Mouse (Mus musculus) left cerebral cortex, adult 8-10 months (tissue): ENCODE results near the gene Lars2. TPM values are rescaled to one million over a fixed set of nuclear protein-coding genes. Genes with fewer than 3 reads are reported as not detected.
"Not testable (repeated sequence)": the region's sequence is repeated elsewhere in the genome, so short reads cannot be mapped to it uniquely, and the experiment has no call there.

ENCODE experiments used
- DNase-seq, 2 experiments: peaks; one replicate each; pipeline ENCODE4 v3.0.0; 2022; ENCODE audit warnings: low spot score in 2 of 2
- total RNA-seq, 4 experiments: library from RNA; stranded (reverse); gene quantifications; 2 replicates each; pipeline ENCODE4 v1.2.4; 2022

Lars2 gene
- total RNA-seq, 4 experiments from 2014 or later: 48.7 to 105 (median 76.9) TPM

GRCm38 (mm10) chr9:123391140-123391849, 24.6 kb downstream of the Lars2 start:
- DNase-seq: no peak

DNA sequence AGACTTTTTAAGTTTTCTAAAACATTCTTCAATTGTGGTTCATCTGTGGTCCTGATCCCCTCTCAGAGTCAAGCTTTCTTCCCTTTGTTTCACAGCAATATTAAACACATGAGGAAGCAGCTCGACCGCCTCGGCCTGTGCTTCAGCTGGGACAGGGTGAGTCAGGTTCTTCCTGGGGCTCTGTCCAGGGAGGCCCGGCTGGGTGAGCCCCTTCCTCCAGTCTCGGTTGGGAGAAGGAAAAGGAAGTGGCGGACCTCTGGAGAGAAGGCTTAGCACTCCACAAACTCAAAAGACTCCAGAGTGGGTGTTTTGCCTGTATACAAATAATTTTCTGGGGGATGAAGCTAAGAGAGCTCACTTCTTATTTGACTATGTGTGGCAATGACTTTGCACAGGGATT, 28.1 kb downstream of the Lars2 start:
- no peak for DNase-seq

GRCm38 (mm10) chr9:123397701-123398100, 31.0 kb downstream of the Lars2 start:
- DNase-seq: peak in 1 of 2 experiments; percentile 17

GRCm38 (mm10) chr9:123402215-123402614, 35.5 kb downstream of the Lars2 start:
- no peak for DNase-seq

- DNase-seq: no peak
Measured at GRCm38 (mm10) chr9:123403031-123403430, 36.3 kb downstream of the Lars2 start.

DNA sequence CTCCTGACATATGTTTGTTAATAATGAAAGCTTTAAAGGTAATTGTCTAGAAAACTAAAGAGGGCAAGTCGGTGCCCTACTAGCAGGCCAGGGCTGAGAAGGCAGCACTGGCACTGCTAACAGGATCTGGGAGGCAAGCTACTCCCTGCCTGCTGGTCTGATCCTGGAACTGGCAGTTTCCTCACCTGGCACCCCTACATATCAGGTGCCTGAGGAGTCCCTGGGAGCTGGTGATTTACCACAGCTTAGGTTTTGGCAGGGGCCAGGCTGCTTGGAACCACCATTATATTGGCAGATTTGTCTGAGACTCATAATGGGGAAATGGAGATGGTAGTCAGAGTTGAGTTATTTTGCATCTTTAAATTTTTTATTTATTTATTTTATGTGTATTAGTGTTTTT, 38.5 kb downstream of the Lars2 start:
- no peak for DNase-seq

GRCm38 (mm10) chr9:123408771-123409170, 42.0 kb downstream of the Lars2 start:
- DNase-seq: no peak

GRCm38 (mm10) chr9:123429863-123430262, 63.1 kb downstream of the Lars2 start:
- DNase-seq: no peak

DNA sequence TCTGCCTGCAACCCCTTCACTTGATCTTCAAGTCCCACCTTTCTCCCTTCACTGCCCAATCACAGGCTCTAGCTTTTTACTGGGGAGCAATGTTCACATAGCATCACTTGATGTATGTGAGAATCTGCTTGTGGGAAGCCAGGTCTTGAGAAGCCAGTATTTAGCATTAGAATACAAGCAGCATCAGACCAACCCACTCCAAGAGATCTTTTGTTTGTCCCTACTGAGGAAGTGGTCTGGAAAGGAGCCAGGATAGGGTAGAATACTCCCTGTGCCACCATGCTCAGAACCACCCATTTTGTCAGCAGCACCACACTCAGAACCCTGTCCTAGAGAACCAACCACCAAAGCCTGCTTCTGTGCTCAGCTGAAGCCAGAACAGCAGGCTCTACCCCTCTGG, 64.2 kb downstream of the Lars2 start:
- no peak for DNase-seq

GRCm38 (mm10) chr9:123438223-123438622, 71.5 kb downstream of the Lars2 start:
- peak; percentile 31 to 77 for DNase-seq

DNA sequence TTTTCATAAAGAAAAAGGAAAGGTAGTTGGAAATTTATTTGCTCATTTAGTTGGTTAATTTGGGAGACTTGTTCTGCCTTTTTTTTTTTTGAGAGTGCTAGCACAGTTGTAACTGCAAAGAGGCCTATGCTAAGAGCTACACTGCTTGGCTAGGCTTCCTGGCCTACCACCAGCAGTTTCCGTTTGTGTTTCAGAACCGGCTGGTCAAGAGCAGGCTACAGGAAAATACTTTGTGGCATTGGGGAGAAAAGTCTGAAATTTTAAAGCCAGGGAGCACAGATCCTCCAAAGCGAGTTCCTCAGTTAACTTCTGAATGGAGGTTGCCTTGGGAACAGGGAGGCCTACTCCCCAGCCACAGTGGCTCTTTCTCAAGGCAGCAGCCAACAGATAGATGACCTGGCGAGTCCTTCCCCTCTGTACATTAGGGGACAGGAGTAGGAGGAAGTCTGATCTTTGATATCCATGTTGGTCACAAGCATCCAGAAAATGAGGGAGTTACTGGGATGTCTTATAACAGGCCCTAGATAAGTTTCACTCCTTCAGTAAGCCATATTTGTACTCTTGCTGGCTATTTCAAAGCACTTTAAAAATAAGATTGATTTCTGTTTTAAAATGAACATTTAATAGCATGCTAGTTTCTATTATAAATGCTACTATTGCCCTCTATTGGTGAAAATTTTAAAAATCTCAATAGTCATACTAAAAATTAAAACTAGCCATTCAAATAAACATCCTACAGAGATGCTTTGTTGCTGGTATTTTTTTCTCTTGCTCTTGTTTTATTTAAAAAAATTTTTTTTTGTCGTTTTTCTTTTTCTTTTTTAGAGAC, 73.7 kb downstream of the Lars2 start:
- no peak for DNase-seq

- not testable (repeated sequence) for DNase-seq
Measured at GRCm38 (mm10) chr9:123447101-123447500, 80.4 kb downstream of the Lars2 start.

DNA sequence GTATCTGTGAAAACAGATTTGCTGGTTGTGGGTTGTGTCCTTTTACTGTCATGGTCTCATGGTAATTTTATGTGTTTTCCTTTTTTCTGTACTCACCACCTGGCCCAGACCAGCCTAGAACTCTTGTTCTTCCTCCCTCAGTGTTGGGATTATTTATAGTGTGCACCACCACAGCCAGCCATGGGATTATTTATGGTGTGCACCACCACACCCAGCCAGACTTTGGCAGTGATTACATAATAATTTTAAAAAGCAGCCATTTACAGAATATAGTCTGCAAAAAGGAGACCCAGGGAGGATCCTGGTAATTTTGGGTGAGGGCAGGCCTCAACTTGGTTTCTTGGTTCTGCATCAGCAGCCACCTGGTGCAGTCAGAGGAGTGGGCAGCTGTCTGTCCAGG, 81.9 kb downstream of the Lars2 start:
- DNase-seq: no peak

- DNase-seq: no peak
Measured at GRCm38 (mm10) chr9:123450174-123450573, 83.4 kb downstream of the Lars2 start.

GRCm38 (mm10) chr9:123451772-123452171, 85.0 kb downstream of the Lars2 start:
- no peak for DNase-seq

- no peak for DNase-seq
Measured at GRCm38 (mm10) chr9:123456634-123457602, 90.2 kb downstream of the Lars2 start.

DNA sequence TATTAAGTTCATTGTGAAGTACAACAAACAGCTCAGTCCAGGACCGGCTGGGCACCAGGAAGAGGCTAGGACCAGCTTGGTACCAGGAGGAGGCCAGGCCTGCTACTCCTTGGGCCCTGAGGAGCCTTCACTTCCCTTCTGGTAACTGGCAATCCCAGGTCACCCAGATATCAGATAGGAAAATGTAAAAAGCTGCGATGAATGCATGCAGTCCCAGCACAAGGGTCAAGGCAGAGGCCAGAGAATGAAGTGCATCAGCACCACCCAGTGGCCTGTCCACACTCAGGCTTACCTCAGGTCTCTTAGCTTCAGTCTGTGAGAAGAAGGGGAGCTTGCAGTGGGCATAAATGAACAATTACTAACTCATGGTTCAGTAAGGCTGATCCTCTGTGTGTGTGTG, 90.9 kb downstream of the Lars2 start:
- DNase-seq: no peak

DNA sequence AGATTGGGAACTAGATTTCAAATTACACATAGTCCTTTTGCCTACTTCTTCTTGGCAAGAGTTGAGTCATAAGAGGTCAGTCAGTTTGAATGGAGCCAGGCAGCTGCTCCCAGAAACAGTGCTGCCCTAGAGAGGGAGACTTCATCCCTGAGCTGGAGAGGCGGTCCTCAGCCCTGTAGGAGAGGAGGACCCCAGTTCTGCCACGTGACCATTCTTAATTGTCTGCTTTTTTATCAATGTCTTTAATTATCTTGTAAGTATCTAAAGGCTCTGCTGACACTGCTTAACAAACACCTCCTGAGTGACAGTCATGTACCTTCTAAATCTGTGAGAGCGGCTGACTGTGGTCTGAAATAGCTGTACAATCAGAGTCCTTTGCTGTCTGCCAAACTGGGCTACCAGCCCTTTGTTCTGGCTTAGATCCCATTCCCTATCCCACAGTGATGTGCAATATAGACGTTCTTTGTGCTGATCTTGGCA, 100.5 kb downstream of the Lars2 start:
- peak in 1 of 2 experiments; percentile 38 for DNase-seq

DNA sequence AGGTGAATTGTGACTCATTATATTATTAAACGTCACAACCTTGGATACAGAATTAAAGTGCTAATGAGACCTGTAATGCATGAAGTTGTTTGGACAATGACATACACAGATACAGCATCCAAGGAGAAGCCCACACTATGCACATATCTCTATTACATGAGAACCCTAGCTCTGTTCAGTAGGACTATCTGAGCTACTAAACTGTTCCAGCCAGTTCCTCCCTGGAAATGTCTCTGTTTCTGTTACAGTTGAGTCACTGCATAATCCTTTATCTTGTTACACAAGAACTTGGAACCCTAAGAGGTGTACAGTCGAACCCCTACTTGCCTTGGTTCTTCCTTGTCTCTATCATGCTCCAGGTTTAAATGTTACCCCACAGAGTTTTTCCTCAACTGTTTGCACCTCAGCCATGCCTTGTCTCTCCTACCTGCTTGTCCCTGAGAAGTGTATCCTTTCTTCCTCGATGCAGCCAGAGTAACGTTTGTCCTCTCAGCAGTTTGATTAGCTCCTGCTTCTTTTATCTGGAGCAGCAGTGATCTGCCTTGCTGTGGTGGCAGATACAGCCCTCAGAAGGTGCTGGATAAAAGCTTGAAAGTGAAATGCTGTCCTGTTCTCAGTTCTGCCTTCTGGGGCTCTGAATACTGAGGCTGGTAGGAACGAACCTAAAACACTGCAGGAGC, 101.8 kb downstream of the Lars2 start:
- DNase-seq: no peak

GRCm38 (mm10) chr9:123469087-123469486, 102.4 kb downstream of the Lars2 start:
- DNase-seq: no peak

DNA sequence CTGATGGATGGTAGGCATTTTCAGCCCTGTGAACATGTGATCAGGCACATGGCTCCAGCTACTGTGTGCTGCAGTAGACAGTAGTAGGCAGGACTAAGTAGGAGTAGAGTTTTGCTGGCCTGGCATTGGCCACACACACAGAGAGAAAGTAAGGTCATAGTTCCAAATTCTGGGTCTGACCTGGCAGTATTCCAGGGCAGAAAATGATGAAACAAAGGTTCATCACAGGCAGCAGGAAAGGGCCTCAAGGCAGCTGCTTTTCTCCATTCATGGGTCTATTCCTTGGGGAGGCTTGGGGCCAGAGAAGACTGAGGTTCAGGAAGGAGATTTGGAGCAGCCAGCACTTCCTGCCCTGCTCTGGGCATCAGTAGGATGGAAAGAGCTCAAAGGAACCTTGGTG, 106.7 kb downstream of the Lars2 start:
- no peak for DNase-seq
